ENCODE assay signal across 14 mouse cellular contexts in genomic region chr13:20558376-20558775, GRCm38 (mm10).
DNase-seq lines count a peak whose midpoint lies in the region; TF ChIP-seq lines count a peak whose summit lies in the region.
"Had no signal": no experiment of that assay in that cellular context is flagged by ENCODE, and none has a peak within 500 bp of the region (broad histone marks: within the 10 kb centered on the region; RNA-seq: fewer than 3 reads in every experiment).

No protein-coding gene starts in this region.

- no peak for TF ChIP-seq POLR2A in cerebellum, adult 2 months (IDR thresholded peaks at IDR 0.05; ENCODE audit: borderline replicate concordance, insufficient read depth, low read length)

- intact Hi-C loops in gastrocnemius, adult 2 months (cut with DNase I) = no loop called here

- DNase-seq in gastrocnemius, adult 2 months = peak; percentile 20
- no peak for DNase-seq in gastrocnemius, adult 8-10 months (ENCODE audit: low spot score in 2 of 2)
- peak; percentile 97 for DNase-seq in brain, adult 2 months (ENCODE audit: low read depth, low spot score)
- DNase-seq in cerebellum, adult 2 months = peak; percentile 60 to 88
- peak; percentile 56 to 66 for DNase-seq in cerebellum, postnatal 25 days
- DNase-seq in layer of hippocampus, postnatal 36 days = no peak
- DNase-seq in spleen, postnatal 14 days (ENCODE audit: low spot score in 2 of 2) = no peak
- DNase-seq: kidney, adult 11 months; layer of hippocampus, adult 9-11 months; thymus, adult 18-20 months; thymus, postnatal 36 days had no signal

- H3K27me3 ChIP-seq in cerebellum, adult 2 months (ENCODE audit: control insufficient read depth, insufficient read depth, low read length) = no peaks in the 10 kb centered on the region
- H3K27me3 ChIP-seq: stomach, embryonic 15.5 days had no signal

- no peak overlapping the region for H3K4me3 ChIP-seq in gastrocnemius, adult 2 months
- H3K4me3 ChIP-seq in cerebellum, adult 2 months (replicated peaks; ENCODE audit: insufficient read depth, low read depth, low read length) = no peak overlapping the region
- H3K4me3 ChIP-seq: stomach, embryonic 15.5 days had no signal

- H3K4me1 ChIP-seq in cerebellum, adult 2 months (ENCODE audit: control insufficient read depth, insufficient read depth, low read length) = peaks cover 21% of the 10 kb centered on the region
- H3K4me1 ChIP-seq: stomach, embryonic 15.5 days had no signal

- WGBS in cerebellum, adult 2 months = 16% methylated on average over 2 of the region's 2 CpGs

- no peak overlapping the region for H3K27ac ChIP-seq in gastrocnemius, adult 2 months
- peak overlapping the region; percentile 66 for H3K27ac ChIP-seq in cerebellum, adult 2 months (ENCODE audit: insufficient read depth, low read length)
- H3K27ac ChIP-seq: kidney, postnatal 0 days; macrophage; stomach, embryonic 15.5 days had no signal

- no peak for TF ChIP-seq CTCF in gastrocnemius, adult 2 months (IDR thresholded peaks at IDR 0.05)
- no peak for TF ChIP-seq CTCF in cerebellum, adult 2 months (IDR thresholded peaks at IDR 0.05; ENCODE audit: borderline replicate concordance, insufficient read depth, low read depth, low read length)

Comparison
In these comparisons a context has a peak if more than half of its experiments do, and no peak if none do; other contexts are left out.
1. DNase-seq: peak in gastrocnemius, adult 2 months (single experiment), brain, adult 2 months (single experiment), cerebellum, adult 2 months (2 of 2) and cerebellum, postnatal 25 days (2 of 2); none in gastrocnemius, adult 8-10 months (0 of 2), layer of hippocampus, postnatal 36 days (0 of 2) and spleen, postnatal 14 days (0 of 2).